Mouse (Mus musculus) brain, adult 2 months (tissue): ENCODE data around the gene Dusp3.

Experiments
- DNase-seq: peaks from one replicate; pipeline ENCODE4 v3.0.0; 2011; ENCODE audit warnings: low read depth, low spot score

The Dusp3 gene

GRCm38 (mm10) chr11:101936421-101936820, 50.4 kb downstream of the Dusp3 start:
- DNase-seq: no peak

GRCm38 (mm10) chr11:101935743-101936142, 51.1 kb downstream of the Dusp3 start:
- DNase-seq: no peak

GRCm38 (mm10) chr11:101931978-101932377, 54.8 kb downstream of the Dusp3 start:
- DNase-seq: no peak

- DNase-seq: peak; percentile 28
Observed at GRCm38 (mm10) chr11:101928030-101928762, 58.6 kb downstream of the Dusp3 start.

- no peak for DNase-seq
Observed at GRCm38 (mm10) chr11:101926951-101927589, 59.7 kb downstream of the Dusp3 start.

- DNase-seq: no peak
Observed at GRCm38 (mm10) chr11:101925636-101926035, 61.2 kb downstream of the Dusp3 start.

DNA sequence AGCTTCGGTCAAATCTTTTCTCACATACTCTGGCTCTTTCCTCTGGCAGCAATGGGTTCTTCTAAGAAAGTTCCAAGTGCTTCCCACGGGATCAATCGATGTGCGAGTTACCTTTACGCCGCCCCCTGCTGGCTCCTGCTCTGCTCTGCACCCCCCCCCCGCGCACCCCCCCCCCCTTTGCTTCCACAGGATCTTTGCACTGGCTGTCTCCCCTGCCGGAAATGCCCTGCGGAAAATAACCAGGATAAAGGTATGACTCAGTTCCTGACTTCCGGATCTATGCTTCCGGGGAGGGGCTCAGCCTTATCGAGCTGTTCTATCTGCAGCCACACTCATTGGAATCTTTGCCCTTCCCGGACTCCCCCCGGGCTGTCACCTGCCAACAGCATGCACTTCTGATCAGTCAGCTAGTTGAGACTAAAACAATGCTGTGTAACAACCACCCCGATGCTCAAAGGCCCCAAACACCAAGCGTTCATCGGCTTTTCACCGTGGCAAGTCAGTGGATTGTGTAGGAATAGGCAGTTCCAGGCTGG, 62.3 kb downstream of the Dusp3 start:
- DNase-seq: no peak

DNA sequence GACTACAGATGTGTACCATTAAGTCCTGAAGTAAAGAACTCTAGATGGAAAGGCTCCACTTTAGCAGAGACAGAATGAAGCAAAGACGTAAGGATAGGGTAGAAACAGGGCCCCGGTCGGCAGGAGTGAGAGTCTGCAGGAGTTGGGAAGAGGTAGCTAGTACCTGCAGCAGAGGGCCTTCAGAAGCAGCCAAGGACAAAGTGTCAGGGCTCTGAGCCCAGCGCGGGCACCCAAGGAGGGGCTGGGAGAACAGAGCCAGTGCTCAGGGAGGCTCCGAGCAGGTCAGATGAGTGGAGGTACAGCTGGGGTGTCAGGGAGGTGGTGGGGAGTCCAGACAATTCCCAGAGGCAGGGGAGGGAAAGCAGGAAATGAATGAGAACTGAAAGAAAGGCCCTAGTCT, 62.8 kb downstream of the Dusp3 start:
- no peak for DNase-seq

GRCm38 (mm10) chr11:101921361-101921952, 65.4 kb downstream of the Dusp3 start:
- DNase-seq: peak; percentile 83
